Mouse (Mus musculus) heart, adult 2 months (tissue): Measurements from ENCODE around the gene Loxl3.

Experiments
- CTCF ChIP-seq: fragments of 200-600 bp; IDR thresholded peaks from 2 replicates; pipeline ENCODE4 v1.8.1; 2022; ENCODE audit warnings: antibody characterized with exemption, mild to moderate bottlenecking, moderate library complexity
- EP300 ChIP-seq: fragments of 200-500 bp; IDR thresholded peaks from 2 replicates; pipeline ENCODE4 v1.6.1; 2011; ENCODE audit warnings: low read depth, low read length, control low read depth; ENCODE audit not compliant: insufficient read depth

DNA sequence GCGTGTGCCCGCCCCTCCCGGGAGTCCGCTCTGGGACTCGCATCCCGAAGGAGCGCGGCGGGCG lies 36.1 kb downstream of the Loxl3 start, which contains the start of gene Tlx2:
- TF ChIP-seq CTCF (no peak), EP300 (no peak)
